Comparison of ENCODE assay signal across 9 mouse cellular contexts in genomic region chr4:46025893-46026292, GRCm38 (mm10). TPM values are rescaled to one million over a fixed set of nuclear protein-coding genes. Genes with fewer than 3 reads are reported as not detected.
DNase-seq lines count a peak whose midpoint lies in the region; ATAC-seq lines count a peak whose summit lies in the region.
"Had no signal": no experiment of that assay in that cellular context is flagged by ENCODE, and none has a peak within 500 bp of the region (broad histone marks: within the 10 kb centered on the region; RNA-seq: fewer than 3 reads in every experiment).

No protein-coding gene starts in this region.

- no peaks in the 10 kb centered on the region for H3K27me3 ChIP-seq in midbrain, embryonic 10.5 days (ENCODE audit: low read depth, poor library complexity, severe bottlenecking)
- H3K27me3 ChIP-seq in midbrain, embryonic 11.5 days (ENCODE audit: control insufficient read depth, insufficient read depth, low read length) = no peaks in the 10 kb centered on the region
- no peaks in the 10 kb centered on the region for H3K27me3 ChIP-seq in embryonic facial prominence, embryonic 14.5 days (replicated peaks; ENCODE audit: control insufficient read depth, insufficient read depth, low read length)
- no peaks in the 10 kb centered on the region for H3K27me3 ChIP-seq in limb, embryonic 10.5 days (ENCODE audit: low read depth, poor library complexity, severe bottlenecking)

- 0 out of 2 replicates have a peak, but pooled peaks cover 5% of the 10 kb centered on the region for H3K4me1 ChIP-seq in midbrain, embryonic 10.5 days
- no peaks in the 10 kb centered on the region for H3K4me1 ChIP-seq in midbrain, embryonic 11.5 days (ENCODE audit: control insufficient read depth, insufficient read depth, low read length)
- 0 out of 2 replicates have a peak, but pooled peaks cover 6% of the 10 kb centered on the region for H3K4me1 ChIP-seq in embryonic facial prominence, embryonic 14.5 days (ENCODE audit: control insufficient read depth, insufficient read depth, low read length)
- H3K4me1 ChIP-seq in limb, embryonic 10.5 days = peaks cover 16% of the 10 kb centered on the region

- DNase-seq in cerebellum, postnatal 10 days = peak; percentile 73 to 77
- DNase-seq in cerebellum, adult 9-11 months = no peak
- peak; percentile 29 for DNase-seq in midbrain, embryonic 10.5 days (ENCODE audit: low spot score)
- no peak for DNase-seq in midbrain, embryonic 11.5 days (ENCODE audit: low spot score, missing footprints)
- no peak for DNase-seq in embryonic facial prominence, embryonic 14.5 days (ENCODE audit: low spot score)
- DNase-seq in limb, embryonic 10.5 days (ENCODE audit: low spot score) = peak; percentile 49
- DNase-seq in testis, postnatal 10 days (ENCODE audit: low spot score) = peak; percentile 67

- no peak overlapping the region for H3K27ac ChIP-seq in midbrain, embryonic 10.5 days (replicated peaks)
- no peak overlapping the region for H3K27ac ChIP-seq in midbrain, embryonic 11.5 days (ENCODE audit: low read depth, low read length)
- H3K27ac ChIP-seq in embryonic facial prominence, embryonic 14.5 days (replicated peaks; ENCODE audit: low read depth, low read length) = no peak overlapping the region
- no peak overlapping the region for H3K27ac ChIP-seq in limb, embryonic 10.5 days

- no peaks in the 10 kb centered on the region for H3K9me3 ChIP-seq in midbrain, embryonic 10.5 days (replicated peaks)
- no peaks in the 10 kb centered on the region for H3K9me3 ChIP-seq in midbrain, embryonic 11.5 days (ENCODE audit: control insufficient read depth, low read length)
- H3K9me3 ChIP-seq in embryonic facial prominence, embryonic 14.5 days (ENCODE audit: control insufficient read depth, low read length) = no peaks in the 10 kb centered on the region
- no peaks in the 10 kb centered on the region for H3K9me3 ChIP-seq in limb, embryonic 10.5 days (replicated peaks)

- H3K36me3 ChIP-seq in midbrain, embryonic 10.5 days = no peaks in the 10 kb centered on the region
- no peaks in the 10 kb centered on the region for H3K36me3 ChIP-seq in midbrain, embryonic 11.5 days (ENCODE audit: control insufficient read depth, insufficient read depth, low read length)
- H3K36me3 ChIP-seq in embryonic facial prominence, embryonic 14.5 days (ENCODE audit: control insufficient read depth, insufficient read depth, low read length) = no peaks in the 10 kb centered on the region
- no peaks in the 10 kb centered on the region for H3K36me3 ChIP-seq in limb, embryonic 10.5 days

- 49% methylated on average over 7 of the region's 7 CpGs for WGBS in midbrain, embryonic 10.5 days
- WGBS in midbrain, embryonic 11.5 days = 54% methylated on average over 7 of the region's 7 CpGs
- 45% methylated on average over 7 of the region's 7 CpGs for whole genome bisulfite sequencing in embryonic facial prominence, embryonic 14.5 days
- 45% methylated on average over 7 of the region's 7 CpGs for WGBS in limb, embryonic 10.5 days

- ATAC-seq in midbrain, embryonic 11.5 days (ENCODE audit: low FRiP score) = no peak
- 0 out of 2 replicates have a peak, but pooled peaks have one; percentile 55 for ATAC-seq in embryonic facial prominence, embryonic 14.5 days (ENCODE audit: low read depth)
- no peak for ATAC-seq in monocyte, adult 5-6 weeks (replicated peaks; ENCODE audit: insufficient number of reproducible peaks, low FRiP score, low TSS enrichment, poor library complexity, severe bottlenecking)

- H3K9ac ChIP-seq in midbrain, embryonic 11.5 days (ENCODE audit: low read length) = no peak overlapping the region
- H3K9ac ChIP-seq in embryonic facial prominence, embryonic 14.5 days (ENCODE audit: low read depth, low read length) = no peak overlapping the region

- no peak overlapping the region for H3K4me2 ChIP-seq in midbrain, embryonic 11.5 days
- no peak overlapping the region for H3K4me2 ChIP-seq in embryonic facial prominence, embryonic 14.5 days (ENCODE audit: low read depth, low read length)

- no peak overlapping the region for H3K4me3 ChIP-seq in midbrain, embryonic 10.5 days
- H3K4me3 ChIP-seq in midbrain, embryonic 11.5 days (ENCODE audit: low read depth, low read length) = no peak overlapping the region
- H3K4me3 ChIP-seq in embryonic facial prominence, embryonic 14.5 days (ENCODE audit: low read depth, low read length) = no peak overlapping the region
- no peak overlapping the region for H3K4me3 ChIP-seq in limb, embryonic 10.5 days
- H3K4me3 ChIP-seq: erythroblast, embryonic 14.5 days had no signal

RNA-seq across cellular contexts. Expression of gene Tmod1, which starts 12.8 kb away (rescaled TPM):
- 1.6 and 3.0 TPM in 2 replicates for polyA plus RNA-seq in midbrain, embryonic 10.5 days (2016; fragmentation: Nextera tagmentation; extraction: Ambion mirVana)
- 2.7 and 3.4 TPM in 2 replicates for polyA plus RNA-seq in midbrain, embryonic 11.5 days (2014; fragmentation: Nextera tagmentation; extraction: Ambion mirVana)
- polyA plus RNA-seq in embryonic facial prominence, embryonic 14.5 days (2014; fragmentation: Nextera tagmentation; extraction: Ambion mirVana) = 26.3 and 38.8 TPM in 2 replicates
- polyA plus RNA-seq in limb, embryonic 10.5 days (2016; fragmentation: Nextera tagmentation; extraction: Ambion mirVana) = 2.0 TPM in 2 replicates
- 0.39 to 2.5 TPM (median 1.6 TPM) in 3 replicates for total RNA-seq in monocyte, adult 5-6 weeks (2017)

Comparison
In these comparisons a context has a peak if more than half of its experiments do, and no peak if none do; other contexts are left out.
1. DNase-seq: peak in cerebellum, postnatal 10 days (2 of 2), midbrain, embryonic 10.5 days (single experiment), limb, embryonic 10.5 days (single experiment) and testis, postnatal 10 days (single experiment); none in cerebellum, adult 9-11 months (single experiment), midbrain, embryonic 11.5 days (single experiment) and embryonic facial prominence, embryonic 14.5 days (single experiment).